Mouse (Mus musculus): ENCODE measurements around the gene Lcorl. TPM values are rescaled to one million over a fixed set of nuclear protein-coding genes. Genes with fewer than 3 reads are reported as not detected.

Lcorl gene
- total RNA-seq, 2 experiments from 2014 or later, result 7.6 to 8.4 TPM

DNA sequence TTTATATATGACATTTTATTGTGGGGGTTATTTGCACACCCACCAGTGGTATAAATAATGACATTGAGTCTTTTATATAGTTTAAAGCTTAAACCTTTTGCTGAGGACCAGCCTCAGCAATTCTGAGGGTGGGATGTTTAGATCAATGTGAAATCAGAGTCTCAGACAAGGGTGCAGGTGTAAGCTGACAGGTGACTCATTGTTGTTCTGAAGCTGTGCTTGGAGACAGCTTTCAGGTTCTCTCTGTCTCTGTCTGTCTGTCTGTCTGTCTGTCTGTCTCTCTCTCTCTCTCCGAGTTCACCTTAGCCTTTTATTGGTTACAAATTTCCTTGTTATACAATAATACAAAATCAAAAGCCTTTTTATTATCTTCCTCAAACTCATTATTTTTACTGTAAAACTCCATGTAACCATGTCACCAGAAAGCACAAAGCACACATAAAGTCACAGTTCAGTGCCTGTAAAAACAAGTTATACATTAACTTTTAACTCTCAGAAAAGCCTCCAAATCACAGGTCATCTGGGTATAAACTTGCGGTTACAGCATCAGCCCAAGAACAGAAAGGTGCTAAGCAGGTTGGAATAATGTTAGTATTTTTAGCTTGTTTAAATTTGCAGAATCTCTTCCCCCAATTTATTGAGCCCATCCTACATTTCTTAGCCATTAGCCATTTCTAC is 206.2 kb downstream of the Lcorl start:
- DNase-seq (ENCODE audit: low spot score), result no peak

More for the DNA sequence above, 206.2 kb downstream of the Lcorl start:
- intact Hi-C loops (cut with DNase I), result no loop called here

Other genes with a start within 250 kb of the Lcorl start
- gene Fam184b, start 218.0 kb downstream of the Lcorl start, total RNA-seq (2021), result under 1 TPM in 1 of 2 experiments, not detected in 1; 0.08 TPM
- gene Ncapg, start 187.7 kb downstream of the Lcorl start, total RNA-seq (2021), result under 1 TPM; 0.60 to 0.61 TPM

Measured in heart, postnatal 25 days (tissue).